Mouse (Mus musculus) limb, embryonic 12.5 days (tissue): ENCODE data around the gene Trim39. TPM values are rescaled to one million over a fixed set of nuclear protein-coding genes. Genes with fewer than 3 reads are reported as not detected.
"Not testable (repeated sequence)": the region's sequence is repeated elsewhere in the genome, so short reads cannot be mapped to it uniquely, and the experiment has no call there.

Experiments used
- ATAC-seq: fragments of 200-750 bp; cut with Nextera tagmentation; 2 replicates; pipeline ENCODE4 v1.8.0; 2017; ENCODE audit warnings: low read depth, moderate TSS enrichment; ENCODE audit not compliant: insufficient number of reproducible peaks, insufficient read depth, low FRiP score, low TSS enrichment
- H3K27ac ChIP-seq: fragments of 300-500 bp; sonication (generic); 2 replicates; pipeline ENCODE4 v1.5.1; 2016; ENCODE audit warnings: mild to moderate bottlenecking, moderate library complexity
- H3K27me3 ChIP-seq: fragments of 300-500 bp; sonication (generic); 2 replicates; pipeline ENCODE4 v1.6.1; 2016; ENCODE audit warnings: mild to moderate bottlenecking, moderate library complexity
- H3K36me3 ChIP-seq: fragments of 300-500 bp; sonication (generic); 2 replicates; pipeline ENCODE4 v1.6.1; 2016; ENCODE audit warnings: mild to moderate bottlenecking, moderate library complexity
- H3K4me1 ChIP-seq: fragments of 300-500 bp; sonication (generic); replicated peaks from 2 replicates; pipeline ENCODE4 v1.6.1; 2016
- H3K4me2 ChIP-seq: fragments of 300-500 bp; sonication (generic); 2 replicates; pipeline ENCODE4 v1.6.1; 2016; ENCODE audit warnings: mild to moderate bottlenecking, moderate library complexity
- H3K4me3 ChIP-seq: fragments of 300-500 bp; sonication (generic); replicated peaks from 2 replicates; pipeline ENCODE4 v1.5.1; 2016; ENCODE audit warnings: mild to moderate bottlenecking
- H3K9ac ChIP-seq: fragments of 300-500 bp; sonication (generic); replicated peaks from 2 replicates; pipeline ENCODE4 v1.6.1; 2016; ENCODE audit warnings: mild to moderate bottlenecking, moderate library complexity
- H3K9me3 ChIP-seq: fragments of 300-500 bp; sonication (generic); 2 replicates; pipeline ENCODE4 v1.6.1; 2016; ENCODE audit warnings: mild to moderate bottlenecking, moderate library complexity
- WGBS: fragments of 180-500 bp; shearing (Covaris S2); methylation state at CpG from one replicate; pipeline ENCODE4 v1.1.7; 2016; 5-methylcytosine and 5-hydroxymethylcytosine counted together
- polyA plus RNA-seq: library from polyadenylated mRNA; unstranded; fragments of >200 nt; fragmentation: Nextera tagmentation; extraction: Ambion mirVana; gene quantifications from 2 replicates; pipeline ENCODE4 v1.2.1, GENCODE M21; 2016

Gene Trim39
- polyA plus RNA-seq, 1 experiment from 2014 or later, result 23.6 TPM

- peaks cover 30% of the 10 kb centered on the region for H3K27me3 ChIP-seq
- peaks cover 4% of the 10 kb centered on the region for H3K4me1 ChIP-seq
- no peak overlapping the region for H3K9ac ChIP-seq
- no peak overlapping the region for H3K4me3 ChIP-seq
- H3K27ac ChIP-seq, result no peak overlapping the region
- H3K4me2 ChIP-seq, result no peak overlapping the region
- ATAC-seq, result no peak
- no peaks in the 10 kb centered on the region for H3K36me3 ChIP-seq
- 78% methylated on average over 2 of the region's 2 CpGs for WGBS
- no peaks in the 10 kb centered on the region for H3K9me3 ChIP-seq
These were observed 26.3 kb downstream of the Trim39 start for GRCm38 (mm10) chr17:36245741-36246140.

- no peak for ATAC-seq
- Histone ChIP-seq H3K27me3 (peaks cover 28% of the 10 kb centered on the region), H3K9ac (no peak overlapping the region), H3K9me3 (no peaks in the 10 kb centered on the region), H3K27ac (no peak overlapping the region), H3K36me3 (no peaks in the 10 kb centered on the region), H3K4me3 (no peak overlapping the region), H3K4me1 (peaks cover 9% of the 10 kb centered on the region), H3K4me2 (no peak overlapping the region)
- 43% methylated on average over 5 of the region's 5 CpGs for WGBS
These were observed 28.0 kb downstream of the Trim39 start for GRCm38 (mm10) chr17:36244031-36244430.

DNA sequence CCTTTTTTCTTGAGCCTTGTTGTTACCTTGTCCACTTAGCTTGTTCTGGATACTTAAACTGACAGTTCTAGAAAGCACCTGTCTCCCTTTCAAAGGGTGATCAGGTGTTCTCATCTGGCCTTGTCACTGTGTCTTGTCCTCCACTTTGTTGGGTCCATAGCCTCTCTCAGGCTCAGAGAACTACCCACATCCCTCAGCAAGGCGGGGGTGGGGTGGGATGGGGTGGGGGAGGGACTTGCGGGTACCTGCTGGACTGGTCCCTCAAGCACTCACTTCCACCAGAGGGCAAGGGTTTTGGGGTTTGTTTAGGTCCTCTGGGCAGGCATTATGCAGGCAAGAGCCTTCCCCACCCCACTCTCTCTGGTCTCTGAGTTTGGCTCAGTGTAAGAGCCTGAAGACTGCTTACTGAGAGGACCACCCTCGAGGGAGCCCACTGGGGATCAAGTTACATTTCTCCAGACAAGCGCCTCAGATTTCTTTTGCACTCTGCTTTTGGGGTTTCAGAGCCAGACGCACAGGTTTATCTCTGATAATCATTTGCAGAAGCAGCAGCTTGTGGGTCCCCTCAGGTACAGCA is 31.3 kb downstream of the Trim39 start:
- no peaks in the 10 kb centered on the region for H3K36me3 ChIP-seq
- peaks cover 42% of the 10 kb centered on the region for H3K27me3 ChIP-seq
- no peak overlapping the region for H3K4me3 ChIP-seq
- peaks cover 15% of the 10 kb centered on the region for H3K4me1 ChIP-seq
- WGBS, result 7% methylated on average over 5 of the region's 5 CpGs
- H3K9ac ChIP-seq, result no peak overlapping the region
- H3K9me3 ChIP-seq, result no peaks in the 10 kb centered on the region
- no peak overlapping the region for H3K27ac ChIP-seq
- H3K4me2 ChIP-seq, result no peak overlapping the region
- ATAC-seq, result no peak

GRCm38 (mm10) chr17:36237321-36237921 is 34.6 kb downstream of the Trim39 start:
- Histone ChIP-seq H3K4me3 (peak overlapping the region; percentile 33), H3K4me1 (peaks cover 15% of the 10 kb centered on the region), H3K27ac (no peak overlapping the region), H3K4me2 (peak overlapping the region; percentile 55), H3K9me3 (no peaks in the 10 kb centered on the region), H3K9ac (no peak overlapping the region; the same call in 1 of the 2 replicates), H3K36me3 (no peaks in the 10 kb centered on the region), H3K27me3 (peaks cover 43% of the 10 kb centered on the region)
- 0 out of 2 replicates have a peak, but pooled peaks have one; percentile 37 for ATAC-seq
- 3% methylated on average over 27 of the region's 27 CpGs for WGBS

- not testable (repeated sequence) for ATAC-seq, H3K9ac ChIP-seq, H3K36me3 ChIP-seq, H3K4me1 ChIP-seq, H3K9me3 ChIP-seq, H3K4me2 ChIP-seq, H3K27ac ChIP-seq, H3K4me3 ChIP-seq
- peaks cover 36% of the 10 kb centered on the region for H3K27me3 ChIP-seq
- 22% methylated on average over 9 of the region's 9 CpGs for WGBS
These were observed 36.7 kb downstream of the Trim39 start for GRCm38 (mm10) chr17:36235300-36235699.

GRCm38 (mm10) chr17:36233572-36233971 is 38.5 kb downstream of the Trim39 start:
- Histone ChIP-seq H3K4me3 (no peak overlapping the region), H3K9ac (no peak overlapping the region), H3K27ac (no peak overlapping the region), H3K36me3 (no peaks in the 10 kb centered on the region), H3K9me3 (no peaks in the 10 kb centered on the region), H3K4me1 (peaks cover 6% of the 10 kb centered on the region), H3K27me3 (peaks cover 30% of the 10 kb centered on the region), H3K4me2 (no peak overlapping the region)
- ATAC-seq, result no peak
- 76% methylated on average over 5 of the region's 5 CpGs for WGBS

DNA sequence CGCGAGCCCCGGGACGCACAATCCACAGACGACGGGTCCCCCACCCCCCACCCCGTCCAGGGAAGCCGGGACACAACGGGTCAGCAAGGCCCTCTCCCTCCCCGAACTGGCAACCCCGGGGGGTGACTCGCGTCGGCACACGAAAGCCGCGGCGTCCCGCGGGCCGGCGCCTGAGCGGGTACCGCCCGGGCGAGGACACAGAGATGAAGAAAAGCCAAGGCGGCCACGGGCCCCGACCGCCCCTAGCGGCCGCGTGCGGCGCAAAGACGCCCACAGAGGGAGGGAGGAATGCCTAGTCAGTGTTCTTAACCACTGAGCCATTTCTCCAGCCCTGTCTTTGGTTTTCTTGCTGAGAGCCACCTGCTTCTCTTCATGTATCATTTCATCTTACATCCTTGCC is 40.7 kb downstream of the Trim39 start:
- no peak overlapping the region for H3K4me3 ChIP-seq
- no peak for ATAC-seq
- no peaks in the 10 kb centered on the region for H3K36me3 ChIP-seq
- H3K27ac ChIP-seq, result no peak overlapping the region
- no peak overlapping the region for H3K9ac ChIP-seq
- no peak overlapping the region for H3K4me2 ChIP-seq
- no peaks in the 10 kb centered on the region for H3K4me1 ChIP-seq
- H3K27me3 ChIP-seq, result peaks cover 7% of the 10 kb centered on the region
- H3K9me3 ChIP-seq, result no peaks in the 10 kb centered on the region
- WGBS, result 6% methylated on average over 36 of the region's 36 CpGs

DNA sequence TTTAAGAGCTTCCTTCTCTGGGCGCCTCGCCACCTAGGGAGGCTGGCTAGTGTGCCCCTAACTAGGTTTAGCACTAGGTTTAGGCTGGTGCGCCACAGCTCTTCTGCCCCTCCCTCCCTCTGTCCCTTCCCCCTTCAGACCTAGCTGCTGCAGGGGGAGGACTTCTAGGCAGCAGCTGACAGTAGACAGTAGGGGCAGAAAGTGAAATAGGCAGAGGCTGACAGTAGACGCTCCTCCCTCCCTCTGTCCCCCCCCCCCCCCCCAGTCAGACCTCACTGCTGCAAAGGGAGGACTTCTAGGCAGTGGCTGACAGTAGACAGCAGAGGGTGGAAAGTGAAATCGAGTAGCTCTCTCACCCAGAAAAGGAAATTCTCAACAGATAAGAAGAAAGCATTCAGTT is 43.0 kb downstream of the Trim39 start:
- no peaks in the 10 kb centered on the region for H3K36me3 ChIP-seq
- no peak overlapping the region for H3K27ac ChIP-seq
- no peak for ATAC-seq
- no peaks in the 10 kb centered on the region for H3K4me1 ChIP-seq
- no peaks in the 10 kb centered on the region for H3K9me3 ChIP-seq
- H3K4me3 ChIP-seq, result no peak overlapping the region
- H3K27me3 ChIP-seq, result peaks cover 17% of the 10 kb centered on the region
- 5% methylated on average over 5 of the region's 5 CpGs for WGBS
- H3K4me2 ChIP-seq, result no peak overlapping the region
- H3K9ac ChIP-seq, result no peak overlapping the region

DNA sequence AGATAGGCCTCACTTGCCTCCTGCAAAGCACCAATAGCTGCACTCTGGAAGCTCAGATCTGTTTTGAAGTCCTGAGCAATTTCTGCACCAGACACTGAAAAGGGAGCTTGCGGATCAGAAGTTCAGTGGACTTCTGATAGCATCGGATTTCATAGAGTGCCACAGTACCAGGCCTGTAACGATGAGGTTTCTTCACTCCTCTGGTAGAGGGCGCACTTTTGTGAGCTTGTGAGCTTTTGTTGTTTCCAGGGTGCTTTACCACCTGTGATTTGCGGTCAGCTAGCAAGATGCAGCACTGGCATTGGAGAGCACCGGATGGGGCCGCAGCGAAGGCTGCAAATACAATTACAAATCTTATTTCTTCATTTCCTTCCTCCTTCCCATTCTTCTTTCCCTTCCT is 45.1 kb downstream of the Trim39 start:
- Histone ChIP-seq H3K36me3 (no peaks in the 10 kb centered on the region), H3K27me3 (peaks cover 28% of the 10 kb centered on the region), H3K9me3 (no peaks in the 10 kb centered on the region), H3K4me1 (no peaks in the 10 kb centered on the region), H3K4me2 (no peak overlapping the region), H3K27ac (no peak overlapping the region), H3K9ac (no peak overlapping the region), H3K4me3 (no peak overlapping the region)
- ATAC-seq, result no peak
- 16% methylated on average over 8 of the region's 8 CpGs for WGBS

GRCm38 (mm10) chr17:36225231-36225824 is 46.7 kb downstream of the Trim39 start:
- 16% methylated on average over 9 of the region's 9 CpGs for WGBS
- Histone ChIP-seq H3K4me2 (peak overlapping the region; percentile 2; the same call in 1 of the 2 replicates), H3K4me1 (no peaks in the 10 kb centered on the region), H3K36me3 (no peaks in the 10 kb centered on the region), H3K9me3 (no peaks in the 10 kb centered on the region), H3K27me3 (peaks cover 44% of the 10 kb centered on the region), H3K9ac (no peak overlapping the region), H3K4me3 (no peak overlapping the region), H3K27ac (no peak overlapping the region)
- ATAC-seq, result 0 out of 2 replicates have a peak, but pooled peaks have one; percentile 42

GRCm38 (mm10) chr17:36224451-36224850 is 47.6 kb downstream of the Trim39 start:
- H3K4me3 ChIP-seq, result no peak overlapping the region
- no peaks in the 10 kb centered on the region for H3K36me3 ChIP-seq
- H3K4me1 ChIP-seq, result no peaks in the 10 kb centered on the region
- no peaks in the 10 kb centered on the region for H3K9me3 ChIP-seq
- H3K4me2 ChIP-seq, result no peak overlapping the region
- 38% methylated on average over 3 of the region's 3 CpGs for WGBS
- ATAC-seq, result no peak
- no peak overlapping the region for H3K9ac ChIP-seq
- peaks cover 51% of the 10 kb centered on the region for H3K27me3 ChIP-seq
- no peak overlapping the region for H3K27ac ChIP-seq
